11 mouse cellular contexts compared by ENCODE assay signal in genomic region chr7:24480121-24480941, GRCm38 (mm10). TPM values are rescaled to one million over a fixed set of nuclear protein-coding genes. Genes with fewer than 3 reads are reported as not detected.
A peak's percentile ranks its signal among the peaks of the same experiment; 100 is the strongest.
DNase-seq lines count a peak whose midpoint lies in the region; ATAC-seq and TF ChIP-seq lines count a peak whose summit lies in the region.
"Had no signal": no experiment of that assay in that cellular context is flagged by ENCODE, and none has a peak within 500 bp of the region (broad histone marks: within the 10 kb centered on the region; RNA-seq: fewer than 3 reads in every experiment).

No protein-coding gene starts in this region.

- H3K4me3 ChIP-seq in gastrocnemius, adult 2 months, result peak overlapping the region; percentile 84
- H3K4me3 ChIP-seq in CH12.LX (replicated peaks in 1 of 3; ENCODE audit: low read depth in 2 of 3, low read length in 2 of 3, poor library complexity in 1 of 3), result no peak overlapping the region
- no peak overlapping the region for H3K4me3 ChIP-seq in forebrain, embryonic 16.5 days (replicated peaks; ENCODE audit: low read length)
- peak overlapping the region; percentile 66 for H3K4me3 ChIP-seq in midbrain, embryonic 16.5 days (ENCODE audit: low read depth, low read length)
- no peak overlapping the region for H3K4me3 ChIP-seq in kidney, embryonic 16.5 days (ENCODE audit: low read length)

- no peaks in the 10 kb centered on the region for H3K36me3 ChIP-seq in CH12.LX (replicated peaks in 1 of 2; ENCODE audit: control insufficient read depth in 1 of 2, insufficient read depth in 1 of 2, low read length in 1 of 2)
- H3K36me3 ChIP-seq in forebrain, embryonic 16.5 days (ENCODE audit: control insufficient read depth, insufficient read depth), result no peaks in the 10 kb centered on the region
- no peaks in the 10 kb centered on the region for H3K36me3 ChIP-seq in midbrain, embryonic 16.5 days (ENCODE audit: control insufficient read depth, insufficient read depth, low read length)
- H3K36me3 ChIP-seq in kidney, embryonic 16.5 days (ENCODE audit: insufficient read depth, low read length), result no peaks in the 10 kb centered on the region

- H3K9ac ChIP-seq in CH12.LX (ENCODE audit: insufficient read depth, low read depth), result no peak overlapping the region
- H3K9ac ChIP-seq in forebrain, embryonic 16.5 days (replicated peaks; ENCODE audit: low read depth, low read length), result 0 out of 2 replicates have a peak overlapping the region, but pooled peaks have one; percentile 7
- peak overlapping the region; percentile 90 for H3K9ac ChIP-seq in midbrain, embryonic 16.5 days (ENCODE audit: low read depth, low read length)
- H3K9ac ChIP-seq in kidney, embryonic 16.5 days (replicated peaks; ENCODE audit: low read length), result no peak overlapping the region

- H3K27me3 ChIP-seq in CH12.LX (replicated peaks), result peaks cover 74% of the 10 kb centered on the region
- no peaks in the 10 kb centered on the region for H3K27me3 ChIP-seq in forebrain, embryonic 16.5 days (replicated peaks; ENCODE audit: control insufficient read depth, insufficient read depth, low read length)
- H3K27me3 ChIP-seq in midbrain, embryonic 16.5 days (ENCODE audit: control insufficient read depth, insufficient read depth, low read depth, low read length), result no peaks in the 10 kb centered on the region
- peaks cover 12% of the 10 kb centered on the region for H3K27me3 ChIP-seq in kidney, embryonic 16.5 days (ENCODE audit: insufficient read depth, low read length)

- TF ChIP-seq POLR2A in CH12.LX (IDR thresholded peaks at IDR 0.05; ENCODE audit: low read depth, low read length), result no peak

- TF ChIP-seq EP300 in CH12.LX (IDR thresholded peaks at IDR 0.05; ENCODE audit: low read length), result no peak

- H3K79me2 ChIP-seq in CH12.LX (replicated peaks; ENCODE audit: control insufficient read depth, extremely low read depth, insufficient read depth, poor library complexity, severe bottlenecking), result no peaks in the 10 kb centered on the region

- intact Hi-C loops in gastrocnemius, adult 2 months (cut with DNase I), result loop anchor here (2.0 to 5.0 kb wide), 2 partner anchors 24 to 67 kb away; partner anchors contain the start of genes Pinlyp and Xrcc1

- peak overlapping the region; percentile 58 for H3K27ac ChIP-seq in gastrocnemius, adult 2 months
- H3K27ac ChIP-seq in CH12.LX (ENCODE audit: insufficient read depth, low read depth), result no peak overlapping the region
- no peak overlapping the region for H3K27ac ChIP-seq in forebrain, embryonic 16.5 days (ENCODE audit: low read length)
- H3K27ac ChIP-seq in midbrain, embryonic 16.5 days (ENCODE audit: low read length), result no peak overlapping the region
- H3K27ac ChIP-seq in kidney, embryonic 16.5 days (ENCODE audit: low read length), result no peak overlapping the region

- in situ Hi-C loops in CH12.LX (cut with MboI; ENCODE audit: low pct_ligation_motif_present, low pct_unique_long_range_greater_than_20kb, low sequenced_read_pairs), result no loop called here

- no peak for TF ChIP-seq CTCF in gastrocnemius, adult 2 months (IDR thresholded peaks at IDR 0.05)
- TF ChIP-seq CTCF in CH12.LX (conservative IDR thresholded peaks at IDR 0.05 in 1 of 2, IDR thresholded peaks at IDR 0.05 in 1 of 2; ENCODE audit: low read depth in 2 of 2, low read length in 2 of 2), result no peak

- 45% methylated on average over 18 of the region's 18 CpGs for WGBS in forebrain, embryonic 16.5 days
- WGBS in midbrain, embryonic 16.5 days, result 49% methylated on average over 18 of the region's 18 CpGs
- WGBS in kidney, embryonic 16.5 days, result 51% methylated on average over 18 of the region's 18 CpGs

- no peak for TF ChIP-seq RAD21 in CH12.LX (IDR thresholded peaks at IDR 0.05; ENCODE audit: low read depth, low read length)

- peaks cover 19% of the 10 kb centered on the region for H3K9me3 ChIP-seq in CH12.LX (replicated peaks; ENCODE audit: low read length)
- H3K9me3 ChIP-seq in forebrain, embryonic 16.5 days (ENCODE audit: control insufficient read depth, low read length), result no peaks in the 10 kb centered on the region; the same call in 1 of the 2 replicates
- H3K9me3 ChIP-seq in midbrain, embryonic 16.5 days (replicated peaks; ENCODE audit: control insufficient read depth, low read length, poor library complexity, severe bottlenecking), result no peaks in the 10 kb centered on the region
- no peaks in the 10 kb centered on the region for H3K9me3 ChIP-seq in kidney, embryonic 16.5 days (ENCODE audit: low read length)

- DNase-seq in gastrocnemius, adult 2 months, result peak; percentile 43
- DNase-seq in gastrocnemius, postnatal 4 days (ENCODE audit: low spot score in 2 of 2), result no peak
- DNase-seq in CH12.LX (ENCODE audit: extremely low read depth), result no peak
- DNase-seq in kidney, postnatal 25 days, result no peak

- H3K4me2 ChIP-seq in CH12.LX (ENCODE audit: insufficient read depth, low read depth, poor library complexity, severe bottlenecking), result 0 out of 2 replicates have a peak overlapping the region, but pooled peaks have one; percentile 4
- H3K4me2 ChIP-seq in forebrain, embryonic 16.5 days (ENCODE audit: low read length), result peak overlapping the region; percentile 89
- peak overlapping the region; percentile 75 for H3K4me2 ChIP-seq in midbrain, embryonic 16.5 days (ENCODE audit: low read length)
- no peak overlapping the region for H3K4me2 ChIP-seq in kidney, embryonic 16.5 days (replicated peaks; ENCODE audit: low read depth, low read length)

- peaks cover 7 to 9% of the 10 kb centered on the region in 2 experiments for H3K4me1 ChIP-seq in CH12.LX (ENCODE audit: control insufficient read depth in 1 of 2, insufficient read depth in 2 of 2)
- peaks cover 44% of the 10 kb centered on the region for H3K4me1 ChIP-seq in forebrain, embryonic 16.5 days (replicated peaks; ENCODE audit: control insufficient read depth, insufficient read depth, low read length)
- peaks cover 37% of the 10 kb centered on the region for H3K4me1 ChIP-seq in midbrain, embryonic 16.5 days (ENCODE audit: control insufficient read depth, insufficient read depth, low read length)
- peaks cover 8% of the 10 kb centered on the region; the same call in 1 of the 2 replicates for H3K4me1 ChIP-seq in kidney, embryonic 16.5 days (ENCODE audit: insufficient read depth, low read length)

- dilution Hi-C loops in CH12.LX (cut with MboI; ENCODE audit: extremely low pct_ligation_motif_present, extremely low pct_unique_long_range_greater_than_20kb, low sequenced_read_pairs), result no loop called here

- no peak for ATAC-seq in forebrain, embryonic 16.5 days
- ATAC-seq in midbrain, embryonic 16.5 days, result no peak
- no peak for ATAC-seq in erythroid progenitor cell, adult 5-6 weeks (replicated peaks; ENCODE audit: low FRiP score, poor library complexity, severe bottlenecking)
- no peak for ATAC-seq in kidney, embryonic 16.5 days (ENCODE audit: low FRiP score, low TSS enrichment)

RNA-seq across cellular contexts. Expression of gene Cadm4, which starts 1.5 kb away (rescaled TPM):
- 1 to 10 TPM; 2.4 to 2.8 TPM for total RNA-seq in gastrocnemius, adult 2 months (2021)
- 10 to 100 TPM; 18.6 to 21.3 TPM for total RNA-seq in gastrocnemius, postnatal 4 days (2021)
- total RNA-seq in CH12.LX (2012; rRNA removed), result 0.38 and 0.59 TPM in 2 replicates
- total RNA-seq in CH12.LX (2014; rRNA removed), result 0.16 and 0.34 TPM in 2 replicates
- polyA plus RNA-seq in CH12.LX (2012; ENCODE audit: insufficient read length, low read depth), result 0.36 and 0.56 TPM in 2 replicates
- 67.8 and 86.8 TPM in 2 replicates for polyA plus RNA-seq in forebrain, embryonic 16.5 days (2015; fragmentation: Nextera tagmentation; extraction: Ambion mirVana)
- polyA plus RNA-seq in midbrain, embryonic 16.5 days (2015; fragmentation: Nextera tagmentation; extraction: Ambion mirVana), result 63.2 and 75.3 TPM in 2 replicates
- total RNA-seq in erythroid progenitor cell, adult 5-6 weeks (2015; ENCODE audit: low replicate concordance), result not detected in 2 replicates
- total RNA-seq in erythroid progenitor cell, adult 5-6 weeks (2017; ENCODE audit: low replicate concordance), result not detected in 2 replicates
- polyA plus RNA-seq in kidney, embryonic 16.5 days (2015; fragmentation: Nextera tagmentation; extraction: Ambion mirVana), result 4.3 and 6.6 TPM in 2 replicates

RNA-seq across cellular contexts. Expression of gene Plaur, which starts 18.0 kb away (rescaled TPM):
- total RNA-seq in gastrocnemius, adult 2 months (2021), result 1 to 10 TPM in 1 of 2 experiments, under 1 TPM in 1; 0.89 to 1.3 TPM
- 1 to 10 TPM; 2.5 to 3.7 TPM for total RNA-seq in gastrocnemius, postnatal 4 days (2021)
- total RNA-seq in CH12.LX (2012; rRNA removed) (0.13 and 0.29 TPM in 2 replicates), CH12.LX (2014; rRNA removed) (0.69 and 0.72 TPM in 2 replicates)
- 0.26 and 0.57 TPM in 2 replicates for polyA plus RNA-seq in CH12.LX (2012; ENCODE audit: insufficient read length, low read depth)
- 2.1 and 2.3 TPM in 2 replicates for polyA plus RNA-seq in forebrain, embryonic 16.5 days (2015; fragmentation: Nextera tagmentation; extraction: Ambion mirVana)
- polyA plus RNA-seq in midbrain, embryonic 16.5 days (2015; fragmentation: Nextera tagmentation; extraction: Ambion mirVana), result 1.6 and 1.8 TPM in 2 replicates
- 2.9 and 6.1 TPM in 2 replicates for total RNA-seq in erythroid progenitor cell, adult 5-6 weeks (2015; ENCODE audit: low replicate concordance)
- total RNA-seq in erythroid progenitor cell, adult 5-6 weeks (2017; ENCODE audit: low replicate concordance), result 1.1 and 7.2 TPM in 2 replicates
- polyA plus RNA-seq in kidney, embryonic 16.5 days (2015; fragmentation: Nextera tagmentation; extraction: Ambion mirVana), result 16.3 and 18.5 TPM in 2 replicates

RNA-seq across cellular contexts. Expression of gene Zfp428, which starts 26.5 kb away (rescaled TPM):
- 1 to 10 TPM; 3.5 to 6.5 TPM for total RNA-seq in gastrocnemius, adult 2 months (2021)
- total RNA-seq in gastrocnemius, postnatal 4 days (2021), result 10 to 100 TPM; 12.6 to 15.9 TPM
- total RNA-seq in CH12.LX (2012; rRNA removed) (11.1 and 14.1 TPM in 2 replicates), CH12.LX (2014; rRNA removed) (16.0 and 20.4 TPM in 2 replicates)
- 14.3 and 15.1 TPM in 2 replicates for polyA plus RNA-seq in CH12.LX (2012; ENCODE audit: insufficient read length, low read depth)
- 267 and 282 TPM in 2 replicates for polyA plus RNA-seq in forebrain, embryonic 16.5 days (2015; fragmentation: Nextera tagmentation; extraction: Ambion mirVana)
- polyA plus RNA-seq in midbrain, embryonic 16.5 days (2015; fragmentation: Nextera tagmentation; extraction: Ambion mirVana), result 298 and 327 TPM in 2 replicates
- 0.84 TPM in 1 of 2 replicates, not detected in the other for total RNA-seq in erythroid progenitor cell, adult 5-6 weeks (2015; ENCODE audit: low replicate concordance)
- total RNA-seq in erythroid progenitor cell, adult 5-6 weeks (2017; ENCODE audit: low replicate concordance), result 2.0 TPM in 1 of 2 replicates, not detected in the other
- 60.5 and 67.6 TPM in 2 replicates for polyA plus RNA-seq in kidney, embryonic 16.5 days (2015; fragmentation: Nextera tagmentation; extraction: Ambion mirVana)

RNA-seq across cellular contexts. Expression of gene Irgc1, which starts 28.2 kb away (rescaled TPM):
- total RNA-seq in gastrocnemius, adult 2 months (2021), result not detected
- total RNA-seq in gastrocnemius, postnatal 4 days (2021), result under 1 TPM; 0.26 to 0.52 TPM
- total RNA-seq in CH12.LX (2012; rRNA removed), result not detected in 2 replicates
- not detected in 2 replicates for total RNA-seq in CH12.LX (2014; rRNA removed)
- not detected in 2 replicates for polyA plus RNA-seq in CH12.LX (2012; ENCODE audit: insufficient read length, low read depth)
- polyA plus RNA-seq in forebrain, embryonic 16.5 days (2015; fragmentation: Nextera tagmentation; extraction: Ambion mirVana), result not detected in 2 replicates
- polyA plus RNA-seq in midbrain, embryonic 16.5 days (2015; fragmentation: Nextera tagmentation; extraction: Ambion mirVana), result not detected in 2 replicates
- not detected in 2 replicates for total RNA-seq in erythroid progenitor cell, adult 5-6 weeks (2015; ENCODE audit: low replicate concordance)
- not detected in 2 replicates for total RNA-seq in erythroid progenitor cell, adult 5-6 weeks (2017; ENCODE audit: low replicate concordance)
- polyA plus RNA-seq in kidney, embryonic 16.5 days (2015; fragmentation: Nextera tagmentation; extraction: Ambion mirVana), result not detected in 2 replicates
- total RNA-seq: layer of hippocampus, adult 18-20 months had no signal
- polyA plus RNA-seq: lung, embryonic 16.5 days had no signal

RNA-seq across cellular contexts. Expression of gene AC161166.1, which starts 31.9 kb away (rescaled TPM):
- not detected for total RNA-seq in gastrocnemius, adult 2 months (2021)
- not detected for total RNA-seq in gastrocnemius, postnatal 4 days (2021)
- total RNA-seq in CH12.LX (2012; rRNA removed) (0.08 and 0.17 TPM in 2 replicates), CH12.LX (2014; rRNA removed) (not detected in 2 replicates)
- polyA plus RNA-seq in CH12.LX (2012; ENCODE audit: insufficient read length, low read depth), result 0.26 TPM in 1 of 2 replicates, not detected in the other
- 1.2 and 1.9 TPM in 2 replicates for polyA plus RNA-seq in forebrain, embryonic 16.5 days (2015; fragmentation: Nextera tagmentation; extraction: Ambion mirVana)
- polyA plus RNA-seq in midbrain, embryonic 16.5 days (2015; fragmentation: Nextera tagmentation; extraction: Ambion mirVana), result 1.6 and 1.7 TPM in 2 replicates
- not detected in 2 replicates for total RNA-seq in erythroid progenitor cell, adult 5-6 weeks (2015; ENCODE audit: low replicate concordance)
- total RNA-seq in erythroid progenitor cell, adult 5-6 weeks (2017; ENCODE audit: low replicate concordance), result not detected in 2 replicates
- 0.42 and 0.80 TPM in 2 replicates for polyA plus RNA-seq in kidney, embryonic 16.5 days (2015; fragmentation: Nextera tagmentation; extraction: Ambion mirVana)
- total RNA-seq: layer of hippocampus, adult 18-20 months had no signal
- polyA plus RNA-seq: spleen, adult 2 months had no signal

Comparison
In these comparisons a context has a peak if more than half of its experiments do, and no peak if none do; other contexts are left out.
1. RNA of gene Cadm4, which starts 1.5 kb away (total RNA-seq): 18.6 to 21.3 TPM in gastrocnemius, postnatal 4 days; 2.4 to 2.8 TPM in gastrocnemius, adult 2 months, 0.16 to 0.59 TPM in CH12.LX and not detected in erythroid progenitor cell, adult 5-6 weeks; every median in the first group is over 4 times any median in the second.
2. H3K4me3 ChIP-seq: peak in gastrocnemius, adult 2 months (single experiment) and midbrain, embryonic 16.5 days (single experiment); none in CH12.LX (0 of 3), forebrain, embryonic 16.5 days (single experiment) and kidney, embryonic 16.5 days (single experiment).
3. H3K9ac ChIP-seq: peak in forebrain, embryonic 16.5 days (single experiment) and midbrain, embryonic 16.5 days (single experiment); none in CH12.LX (single experiment) and kidney, embryonic 16.5 days (single experiment).